Mouse (Mus musculus) cerebellum, adult 2 months (tissue): ENCODE results near the gene Tmem179.

ENCODE experiments used
- CTCF ChIP-seq: fragments of 200-500 bp; IDR thresholded peaks from 2 replicates; pipeline ENCODE4 v1.5.1; 2011; ENCODE audit warnings: low read depth, mild to moderate bottlenecking, control low read depth, low read length, moderate library complexity, borderline replicate concordance; ENCODE audit not compliant: insufficient read depth
- POLR2A ChIP-seq: fragments of 200-500 bp; IDR thresholded peaks from 2 replicates; pipeline ENCODE4 v1.6.1; 2011; ENCODE audit warnings: low read length, control low read depth, borderline replicate concordance; ENCODE audit not compliant: insufficient read depth

DNA sequence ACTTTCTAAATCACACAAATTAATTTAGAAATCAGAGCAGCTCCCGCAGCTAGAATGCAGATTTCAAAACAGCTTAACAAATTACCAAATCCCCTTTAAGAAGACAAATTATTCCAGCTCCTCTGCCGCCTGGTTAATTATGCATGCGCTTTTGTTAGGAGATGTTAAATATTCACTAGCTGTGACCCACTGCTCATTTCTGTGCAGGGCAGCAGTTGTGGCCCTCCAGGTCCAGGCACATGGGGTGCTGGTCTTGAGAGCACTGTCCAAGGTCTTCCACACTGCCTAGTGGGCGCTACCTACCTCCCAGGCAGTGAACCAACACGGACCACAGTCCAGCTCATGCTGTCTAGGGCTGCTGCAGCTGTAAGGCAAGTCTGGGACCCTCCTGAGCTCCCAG, 46.3 kb downstream of the Tmem179 start:
- TF ChIP-seq CTCF (no peak), POLR2A (no peak)
